Mouse (Mus musculus): Measurements from ENCODE around the gene Phf21b. TPM values are rescaled to one million over a fixed set of nuclear protein-coding genes. Genes with fewer than 3 reads are reported as not detected.

The Phf21b gene
- polyA plus RNA-seq, 1 experiment from 2014 or later: 0.39 TPM

DNA sequence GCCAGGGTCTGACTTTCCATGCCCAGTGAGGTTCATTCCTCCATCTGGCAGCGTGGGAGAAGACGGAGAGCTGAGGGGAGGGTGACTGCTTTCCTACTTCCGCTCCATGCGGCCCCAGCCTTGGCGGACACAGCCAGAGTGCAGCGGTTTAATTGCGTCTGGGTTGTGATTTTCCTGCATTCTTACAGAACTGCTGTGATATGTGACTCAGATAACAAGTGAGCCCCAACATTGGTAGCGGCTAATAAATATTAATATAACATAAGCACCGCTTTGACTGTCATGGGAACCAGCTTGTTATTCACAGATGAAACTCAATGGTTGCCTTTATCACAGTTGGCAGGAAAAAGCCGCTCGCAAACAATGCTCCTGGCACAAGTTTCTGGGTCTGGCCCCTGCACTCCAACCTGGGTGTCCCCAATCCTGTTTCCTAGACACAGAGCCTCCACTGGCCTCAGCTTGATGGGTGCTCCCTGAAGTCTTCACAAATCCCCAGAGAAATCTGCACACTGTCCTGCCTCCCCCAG is 43.0 kb downstream of the Phf21b start:
- H3K4me3 ChIP-seq (ENCODE audit: low read depth, low read length): no peak overlapping the region
- WGBS (ENCODE audit: insufficient replicate concordance): 88% methylated on average over 11 of the region's 11 CpGs
- H3K9me3 ChIP-seq (replicated peaks; ENCODE audit: control insufficient read depth, low read length): no peaks in the 10 kb centered on the region
- H3K4me2 ChIP-seq: no peak overlapping the region
- no peak overlapping the region for H3K27ac ChIP-seq (ENCODE audit: low read depth, low read length)
- no peaks in the 10 kb centered on the region for H3K36me3 ChIP-seq (ENCODE audit: control insufficient read depth, insufficient read depth, low read length)
- no peaks in the 10 kb centered on the region for H3K27me3 ChIP-seq (ENCODE audit: control insufficient read depth, insufficient read depth, low read length)
- no peak for ATAC-seq (replicated peaks; ENCODE audit: insufficient number of reproducible peaks, low FRiP score, low TSS enrichment)
- no peak overlapping the region for H3K9ac ChIP-seq (ENCODE audit: low read depth, low read length)
- no peaks in the 10 kb centered on the region for H3K4me1 ChIP-seq (ENCODE audit: control insufficient read depth, insufficient read depth, low read length)

DNA sequence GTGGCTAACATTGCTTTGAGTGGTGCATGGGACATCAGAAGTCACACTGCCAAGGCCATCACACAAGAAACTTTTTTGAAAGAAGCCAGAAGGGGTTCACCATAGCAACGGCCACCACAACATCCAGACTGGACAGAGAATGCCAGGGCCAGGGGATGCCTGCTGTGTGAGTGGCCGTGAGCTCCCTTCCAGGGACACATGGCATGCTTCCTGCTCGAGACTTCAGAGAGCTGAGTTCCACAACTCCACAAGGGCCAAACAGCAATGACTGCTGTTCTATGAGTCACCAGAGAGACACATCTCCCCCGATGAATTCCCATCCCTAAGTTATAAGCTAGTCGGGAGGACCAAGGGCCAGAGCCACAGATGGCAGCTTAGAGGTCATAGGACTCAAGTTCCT is 44.7 kb downstream of the Phf21b start:
- Histone ChIP-seq H3K9me3 (replicated peaks; ENCODE audit: control insufficient read depth, low read length) (no peaks in the 10 kb centered on the region), H3K4me2 (no peak overlapping the region), H3K36me3 (ENCODE audit: control insufficient read depth, insufficient read depth, low read length) (no peaks in the 10 kb centered on the region), H3K9ac (ENCODE audit: low read depth, low read length) (no peak overlapping the region), H3K27me3 (ENCODE audit: control insufficient read depth, insufficient read depth, low read length) (no peaks in the 10 kb centered on the region), H3K27ac (ENCODE audit: low read depth, low read length) (no peak overlapping the region), H3K4me1 (ENCODE audit: control insufficient read depth, insufficient read depth, low read length) (no peaks in the 10 kb centered on the region), H3K4me3 (ENCODE audit: low read depth, low read length) (no peak overlapping the region)
- WGBS (ENCODE audit: insufficient replicate concordance): 61% methylated on average over 5 of the region's 5 CpGs
- no peak for ATAC-seq (replicated peaks; ENCODE audit: insufficient number of reproducible peaks, low FRiP score, low TSS enrichment)

DNA sequence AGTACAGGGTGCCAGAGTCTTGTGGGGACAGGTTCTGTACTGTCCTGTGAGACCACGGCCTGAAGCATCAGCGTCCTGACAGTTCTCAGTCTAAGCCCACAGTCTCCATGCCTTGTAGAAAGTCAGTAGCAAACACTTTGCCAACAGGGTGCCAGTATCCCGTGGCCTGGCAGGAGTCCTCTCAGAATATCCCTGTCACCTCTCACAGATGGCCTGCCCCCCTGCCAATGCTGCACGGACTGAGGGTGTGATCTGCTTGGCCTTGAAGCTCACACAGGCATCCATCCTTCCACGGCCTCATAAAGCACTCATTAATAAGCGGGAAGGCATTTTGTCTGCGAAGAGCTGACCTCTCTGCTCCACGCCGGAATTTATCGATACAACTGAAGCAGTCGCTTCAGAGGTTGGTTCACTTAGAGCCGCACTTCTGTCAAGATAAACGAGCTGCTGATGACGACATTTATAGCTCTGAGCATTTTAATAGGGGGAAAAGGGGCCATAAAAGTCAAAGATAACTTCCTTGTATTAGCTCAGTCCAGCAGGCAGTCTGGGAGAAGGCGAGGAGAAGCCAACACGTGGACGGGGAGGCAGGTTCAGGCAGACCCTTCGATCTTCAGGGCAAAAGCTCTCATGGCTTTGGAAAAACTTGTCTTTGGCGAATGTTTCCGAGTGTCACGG is 46.4 kb downstream of the Phf21b start:
- no peak for ATAC-seq (replicated peaks; ENCODE audit: insufficient number of reproducible peaks, low FRiP score, low TSS enrichment)
- no peaks in the 10 kb centered on the region for H3K36me3 ChIP-seq (ENCODE audit: control insufficient read depth, insufficient read depth, low read length)
- no peaks in the 10 kb centered on the region for H3K4me1 ChIP-seq (ENCODE audit: control insufficient read depth, insufficient read depth, low read length)
- H3K27me3 ChIP-seq (ENCODE audit: control insufficient read depth, insufficient read depth, low read length): no peaks in the 10 kb centered on the region
- no peak overlapping the region for H3K9ac ChIP-seq (ENCODE audit: low read depth, low read length)
- WGBS (ENCODE audit: insufficient replicate concordance): 69% methylated on average over 21 of the region's 21 CpGs
- no peaks in the 10 kb centered on the region for H3K9me3 ChIP-seq (replicated peaks; ENCODE audit: control insufficient read depth, low read length)
- H3K4me2 ChIP-seq: no peak overlapping the region
- no peak overlapping the region for H3K4me3 ChIP-seq (ENCODE audit: low read depth, low read length)
- H3K27ac ChIP-seq (ENCODE audit: low read depth, low read length): no peak overlapping the region

DNA sequence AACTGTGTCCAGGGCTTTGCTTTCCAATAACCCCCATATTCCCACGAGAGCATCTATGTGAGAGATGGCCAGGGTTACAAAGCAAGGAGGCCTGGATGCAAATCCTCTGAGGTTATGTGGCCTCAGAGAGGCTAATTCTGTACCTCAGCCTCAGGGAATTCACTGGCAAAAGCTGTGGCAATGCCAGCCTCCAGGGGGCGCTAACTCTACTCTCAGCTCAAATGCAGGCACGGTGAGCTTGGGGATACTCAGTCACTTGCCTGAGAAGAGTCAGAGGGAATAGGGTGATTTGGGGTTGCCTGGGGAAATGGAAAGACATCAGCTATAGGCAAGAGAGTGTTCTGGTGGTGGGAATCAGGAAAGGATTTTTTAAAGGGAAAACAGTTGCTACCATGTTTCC is 52.2 kb downstream of the Phf21b start:
- no peak overlapping the region for H3K9ac ChIP-seq (ENCODE audit: low read depth, low read length)
- no peak overlapping the region for H3K27ac ChIP-seq (ENCODE audit: low read depth, low read length)
- H3K27me3 ChIP-seq (ENCODE audit: control insufficient read depth, insufficient read depth, low read length): no peaks in the 10 kb centered on the region
- no peak overlapping the region for H3K4me3 ChIP-seq (ENCODE audit: low read depth, low read length)
- H3K36me3 ChIP-seq (ENCODE audit: control insufficient read depth, insufficient read depth, low read length): no peaks in the 10 kb centered on the region
- no peaks in the 10 kb centered on the region for H3K9me3 ChIP-seq (replicated peaks; ENCODE audit: control insufficient read depth, low read length)
- H3K4me2 ChIP-seq: no peak overlapping the region
- 54% methylated on average over 3 of the region's 3 CpGs for WGBS (ENCODE audit: insufficient replicate concordance)
- H3K4me1 ChIP-seq (ENCODE audit: control insufficient read depth, insufficient read depth, low read length): no peaks in the 10 kb centered on the region
- no peak for ATAC-seq (replicated peaks; ENCODE audit: insufficient number of reproducible peaks, low FRiP score, low TSS enrichment)

DNA sequence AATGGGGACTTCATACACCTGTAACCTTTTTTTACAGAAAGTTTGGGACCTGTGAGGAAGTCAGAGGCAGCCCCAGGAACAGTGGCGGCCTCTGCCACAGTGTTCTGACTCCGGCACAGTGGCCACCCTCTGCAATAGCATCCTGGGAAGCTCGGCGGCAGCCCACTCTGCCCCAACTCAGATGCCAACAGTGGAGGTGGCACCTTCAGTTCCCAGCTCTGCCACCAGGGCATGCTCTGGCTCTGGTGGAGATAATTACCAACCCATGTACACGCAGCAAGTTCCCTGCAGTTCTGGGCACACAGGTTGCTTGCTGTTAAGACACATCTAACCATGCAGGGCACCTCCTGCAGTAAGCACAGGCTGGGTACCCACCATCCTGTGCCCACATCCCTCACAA is 55.7 kb downstream of the Phf21b start:
- no peak overlapping the region for H3K9ac ChIP-seq (ENCODE audit: low read depth, low read length)
- ATAC-seq (replicated peaks; ENCODE audit: insufficient number of reproducible peaks, low FRiP score, low TSS enrichment): no peak
- no peaks in the 10 kb centered on the region for H3K9me3 ChIP-seq (replicated peaks; ENCODE audit: control insufficient read depth, low read length)
- H3K27ac ChIP-seq (ENCODE audit: low read depth, low read length): no peak overlapping the region
- H3K36me3 ChIP-seq (ENCODE audit: control insufficient read depth, insufficient read depth, low read length): no peaks in the 10 kb centered on the region
- WGBS (ENCODE audit: insufficient replicate concordance): 78% methylated on average over 5 of the region's 5 CpGs
- H3K27me3 ChIP-seq (ENCODE audit: control insufficient read depth, insufficient read depth, low read length): no peaks in the 10 kb centered on the region
- no peaks in the 10 kb centered on the region for H3K4me1 ChIP-seq (ENCODE audit: control insufficient read depth, insufficient read depth, low read length)
- no peak overlapping the region for H3K4me3 ChIP-seq (ENCODE audit: low read depth, low read length)
- no peak overlapping the region for H3K4me2 ChIP-seq

DNA sequence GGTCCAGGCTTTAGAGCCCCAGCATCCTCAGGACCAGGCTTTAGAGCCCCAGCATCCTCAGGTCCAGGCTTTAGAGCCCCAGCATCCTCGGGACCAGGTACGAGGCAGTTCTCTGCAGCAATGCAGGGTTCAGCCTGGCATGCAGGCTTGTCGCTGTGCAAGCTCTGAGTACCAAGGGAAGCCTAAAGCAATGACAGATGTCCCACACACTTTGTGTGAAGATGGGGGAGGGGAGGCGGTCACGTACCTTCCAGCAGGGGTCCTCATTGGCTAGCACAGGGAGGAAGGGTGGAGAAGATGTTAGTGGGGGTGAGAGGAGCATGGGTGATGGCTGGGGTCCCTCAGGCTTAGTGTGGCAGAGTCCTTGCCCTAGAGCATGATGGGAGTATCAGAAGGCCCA is 62.2 kb downstream of the Phf21b start:
- 58% methylated on average over 5 of the region's 5 CpGs for WGBS (ENCODE audit: insufficient replicate concordance)
- Histone ChIP-seq H3K9me3 (replicated peaks; ENCODE audit: control insufficient read depth, low read length) (no peaks in the 10 kb centered on the region), H3K27me3 (ENCODE audit: control insufficient read depth, insufficient read depth, low read length) (no peaks in the 10 kb centered on the region), H3K4me2 (no peak overlapping the region), H3K4me1 (ENCODE audit: control insufficient read depth, insufficient read depth, low read length) (no peaks in the 10 kb centered on the region), H3K36me3 (ENCODE audit: control insufficient read depth, insufficient read depth, low read length) (no peaks in the 10 kb centered on the region), H3K4me3 (ENCODE audit: low read depth, low read length) (no peak overlapping the region), H3K27ac (ENCODE audit: low read depth, low read length) (no peak overlapping the region), H3K9ac (ENCODE audit: low read depth, low read length) (no peak overlapping the region)
- ATAC-seq (replicated peaks; ENCODE audit: insufficient number of reproducible peaks, low FRiP score, low TSS enrichment): no peak

DNA sequence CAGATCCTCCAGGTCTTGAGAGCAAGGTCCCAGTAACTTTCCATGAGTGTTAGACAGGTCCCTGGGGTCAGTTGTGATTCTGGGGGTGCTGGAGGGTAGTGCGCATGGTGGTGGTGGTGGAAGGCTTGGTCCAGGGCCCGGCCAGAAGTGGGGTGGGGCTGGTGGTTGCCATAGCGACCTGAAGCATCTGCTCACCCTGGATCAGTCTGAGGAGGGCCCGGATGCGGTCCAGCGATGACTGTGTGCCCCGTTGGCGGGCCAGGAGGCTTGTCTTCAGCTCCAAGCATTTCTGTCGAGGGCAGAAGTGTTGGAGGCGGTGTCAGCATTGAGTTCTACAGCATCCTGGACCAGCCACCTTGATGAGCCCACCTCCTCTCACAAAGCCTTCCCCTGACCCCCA is 68.7 kb downstream of the Phf21b start:
- no peak for ATAC-seq (replicated peaks; ENCODE audit: insufficient number of reproducible peaks, low FRiP score, low TSS enrichment)
- H3K36me3 ChIP-seq (ENCODE audit: control insufficient read depth, insufficient read depth, low read length): no peaks in the 10 kb centered on the region
- H3K4me1 ChIP-seq (ENCODE audit: control insufficient read depth, insufficient read depth, low read length): no peaks in the 10 kb centered on the region
- H3K9me3 ChIP-seq (replicated peaks; ENCODE audit: control insufficient read depth, low read length): no peaks in the 10 kb centered on the region
- no peaks in the 10 kb centered on the region for H3K27me3 ChIP-seq (ENCODE audit: control insufficient read depth, insufficient read depth, low read length)
- H3K4me3 ChIP-seq (ENCODE audit: low read depth, low read length): no peak overlapping the region
- H3K27ac ChIP-seq (ENCODE audit: low read depth, low read length): no peak overlapping the region
- H3K4me2 ChIP-seq: no peak overlapping the region
- 75% methylated on average over 10 of the region's 10 CpGs for WGBS (ENCODE audit: insufficient replicate concordance)
- H3K9ac ChIP-seq (ENCODE audit: low read depth, low read length): no peak overlapping the region

DNA sequence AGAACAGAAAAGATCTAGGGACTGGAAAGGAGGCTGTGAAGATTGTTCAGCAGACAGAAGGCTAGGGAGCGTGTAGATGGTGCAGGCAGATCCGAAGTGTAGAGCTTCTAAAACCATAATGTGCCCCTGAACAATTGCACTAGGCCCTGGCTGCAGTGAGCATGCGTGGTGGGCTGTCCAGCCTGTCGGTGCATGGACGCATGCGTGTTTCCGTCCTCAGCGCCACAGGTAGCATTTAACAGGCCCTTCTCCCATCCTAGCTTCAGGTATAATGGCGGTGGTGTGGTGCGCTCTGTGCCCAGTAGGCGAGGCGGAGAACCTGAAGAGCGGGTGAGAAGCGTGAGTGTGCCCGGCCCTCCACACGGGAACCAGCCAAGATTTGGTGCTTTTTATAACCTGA is 71.0 kb downstream of the Phf21b start:
- 93% methylated on average over 16 of the region's 16 CpGs for WGBS (ENCODE audit: insufficient replicate concordance)
- Histone ChIP-seq H3K4me2 (no peak overlapping the region), H3K9me3 (replicated peaks; ENCODE audit: control insufficient read depth, low read length) (no peaks in the 10 kb centered on the region), H3K36me3 (ENCODE audit: control insufficient read depth, insufficient read depth, low read length) (no peaks in the 10 kb centered on the region), H3K4me3 (ENCODE audit: low read depth, low read length) (no peak overlapping the region), H3K27me3 (ENCODE audit: control insufficient read depth, insufficient read depth, low read length) (no peaks in the 10 kb centered on the region), H3K27ac (ENCODE audit: low read depth, low read length) (no peak overlapping the region), H3K9ac (ENCODE audit: low read depth, low read length) (no peak overlapping the region), H3K4me1 (ENCODE audit: control insufficient read depth, insufficient read depth, low read length) (no peaks in the 10 kb centered on the region)
- ATAC-seq (replicated peaks; ENCODE audit: insufficient number of reproducible peaks, low FRiP score, low TSS enrichment): no peak

DNA sequence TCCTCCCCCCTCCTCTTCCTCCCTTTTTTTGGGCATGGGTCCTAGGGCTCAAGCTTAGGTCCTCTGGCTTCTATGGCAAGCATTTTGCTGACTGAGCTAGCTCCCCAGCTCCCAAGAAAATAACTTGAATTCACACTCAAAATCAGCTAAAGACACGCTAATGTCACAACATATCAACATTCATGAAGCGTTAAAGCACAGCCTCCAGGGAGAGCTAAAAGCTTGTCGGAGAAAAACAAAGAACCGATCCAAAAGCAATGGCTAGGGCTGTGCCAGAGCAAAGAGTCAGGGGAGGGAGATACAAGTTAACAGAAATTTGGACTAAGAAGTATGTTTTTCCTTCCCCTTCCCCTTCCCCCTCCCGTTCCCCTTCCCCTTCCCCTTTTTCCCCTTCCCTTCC is 77.3 kb downstream of the Phf21b start:
- no peak for ATAC-seq (replicated peaks; ENCODE audit: insufficient number of reproducible peaks, low FRiP score, low TSS enrichment)
- H3K36me3 ChIP-seq (ENCODE audit: control insufficient read depth, insufficient read depth, low read length): no peaks in the 10 kb centered on the region
- H3K27ac ChIP-seq (ENCODE audit: low read depth, low read length): no peak overlapping the region
- H3K4me3 ChIP-seq (ENCODE audit: low read depth, low read length): no peak overlapping the region
- WGBS (ENCODE audit: insufficient replicate concordance): 53% methylated on average over 5 of the region's 5 CpGs
- no peak overlapping the region for H3K9ac ChIP-seq (ENCODE audit: low read depth, low read length)
- H3K4me1 ChIP-seq (ENCODE audit: control insufficient read depth, insufficient read depth, low read length): 0 out of 2 replicates have a peak, but pooled peaks cover 3% of the 10 kb centered on the region
- H3K27me3 ChIP-seq (ENCODE audit: control insufficient read depth, insufficient read depth, low read length): no peaks in the 10 kb centered on the region
- H3K4me2 ChIP-seq: no peak overlapping the region
- H3K9me3 ChIP-seq (replicated peaks; ENCODE audit: control insufficient read depth, low read length): no peaks in the 10 kb centered on the region
